In the genomic region with DNA sequence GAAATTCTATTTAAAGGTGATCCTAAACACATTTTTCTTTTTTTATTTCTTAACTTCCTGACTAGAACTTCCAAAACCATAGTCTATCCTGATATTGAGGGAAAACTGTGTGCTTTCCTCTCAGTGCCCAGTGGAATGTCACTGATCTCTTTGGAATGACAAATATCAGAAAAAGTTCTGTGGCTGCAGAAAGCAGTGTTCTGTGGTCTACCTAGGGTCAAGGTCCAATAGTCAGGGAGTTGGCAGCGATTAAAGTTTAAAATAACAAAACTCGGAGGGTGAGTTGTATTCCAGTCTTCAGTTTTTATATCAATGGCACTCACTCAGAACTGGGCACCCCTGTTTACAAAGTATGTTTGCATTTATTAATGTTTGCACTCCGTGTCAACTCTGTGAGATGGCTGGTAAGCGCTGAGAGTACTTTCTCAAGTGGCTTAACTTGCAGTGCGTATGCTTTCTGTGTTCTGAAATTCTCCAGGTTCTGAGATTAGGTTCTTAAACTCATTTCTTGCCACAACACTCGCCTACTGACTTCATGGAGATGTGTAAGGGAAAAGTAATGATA, we compare ENCODE assay signal across 18 mouse cellular contexts. TPM values are rescaled to one million over a fixed set of nuclear protein-coding genes. Genes with fewer than 3 reads are reported as not detected.
DNase-seq lines count a peak whose midpoint lies in the region; ATAC-seq and TF ChIP-seq lines count a peak whose summit lies in the region.
"Had no signal": no experiment of that assay in that cellular context is flagged by ENCODE, and none has a peak within 500 bp of the region (broad histone marks: within the 10 kb centered on the region; RNA-seq: fewer than 3 reads in every experiment).

No protein-coding gene starts in this region.

- H3K9me3 ChIP-seq in lung, embryonic 14.5 days (ENCODE audit: low read depth, low read length): no peaks in the 10 kb centered on the region
- no peaks in the 10 kb centered on the region for H3K9me3 ChIP-seq in stomach, embryonic 16.5 days (replicated peaks; ENCODE audit: control insufficient read depth, low read length)
- H3K9me3 ChIP-seq: embryonic facial prominence, embryonic 13.5 days; neural tube, embryonic 13.5 days had no signal

- H3K27ac ChIP-seq in lung, embryonic 14.5 days (ENCODE audit: low read depth): peak overlapping the region; percentile 58; the same call in 1 of the 2 replicates
- peak overlapping the region; percentile 21 for H3K27ac ChIP-seq in stomach, embryonic 16.5 days (ENCODE audit: low read length)
- H3K27ac ChIP-seq: embryonic facial prominence, embryonic 13.5 days; macrophage; neural tube, embryonic 13.5 days had no signal

- DNase-seq in adrenal gland, adult 8-10 months: peak; percentile 17
- DNase-seq in adrenal gland, postnatal 25 days: no peak
- peak; percentile 48 for DNase-seq in lung, embryonic 14.5 days
- DNase-seq in lung, postnatal 10 days: no peak
- peak; percentile 13 to 43 for DNase-seq in adrenal gland, postnatal 36 days
- no peak for DNase-seq in thymus, postnatal 14 days
- no peak for DNase-seq in left cerebral cortex, postnatal 14 days (ENCODE audit: low spot score in 2 of 2)
- DNase-seq: cerebellum, adult 9-11 months; forebrain, postnatal 0 days; heart, postnatal 4 days; liver; right cerebral cortex, postnatal 14 days had no signal

- no peak overlapping the region for H3K4me2 ChIP-seq in lung, embryonic 14.5 days
- no peak overlapping the region for H3K4me2 ChIP-seq in stomach, embryonic 16.5 days (ENCODE audit: low read depth, low read length)
- H3K4me2 ChIP-seq: embryonic facial prominence, embryonic 13.5 days; midbrain, embryonic 11.5 days; neural tube, embryonic 13.5 days had no signal

- peaks cover 8% of the 10 kb centered on the region for H3K4me1 ChIP-seq in lung, embryonic 14.5 days (ENCODE audit: insufficient read depth)
- no peaks in the 10 kb centered on the region for H3K4me1 ChIP-seq in stomach, embryonic 16.5 days (ENCODE audit: control insufficient read depth, insufficient read depth, low read length)
- H3K4me1 ChIP-seq: embryonic facial prominence, embryonic 13.5 days; neural tube, embryonic 13.5 days had no signal

- no peak for TF ChIP-seq CTCF in lung, embryonic 14.5 days (IDR thresholded peaks at IDR 0.05; ENCODE audit: low read depth)

- intact Hi-C loops in left cerebral cortex, postnatal 14 days (cut with DNase I): no loop called here

- no peaks in the 10 kb centered on the region for H3K27me3 ChIP-seq in lung, embryonic 14.5 days (ENCODE audit: insufficient read depth, low read length)
- H3K27me3 ChIP-seq in stomach, embryonic 16.5 days (ENCODE audit: control insufficient read depth, insufficient read depth, low read length): no peaks in the 10 kb centered on the region
- H3K27me3 ChIP-seq: embryonic facial prominence, embryonic 13.5 days; neural tube, embryonic 13.5 days had no signal

- H3K4me3 ChIP-seq in lung, embryonic 14.5 days (ENCODE audit: low read depth, low read length): no peak overlapping the region
- H3K4me3 ChIP-seq in stomach, embryonic 16.5 days (replicated peaks; ENCODE audit: low read length): no peak overlapping the region
- H3K4me3 ChIP-seq: embryonic facial prominence, embryonic 13.5 days; neural tube, embryonic 13.5 days had no signal

- H3K36me3 ChIP-seq in lung, embryonic 14.5 days (ENCODE audit: insufficient read depth): no peaks in the 10 kb centered on the region
- no peaks in the 10 kb centered on the region for H3K36me3 ChIP-seq in stomach, embryonic 16.5 days (ENCODE audit: control insufficient read depth, insufficient read depth, low read length)
- H3K36me3 ChIP-seq: embryonic facial prominence, embryonic 13.5 days; neural tube, embryonic 13.5 days had no signal

- WGBS in lung, embryonic 14.5 days: 49% methylated on average over 6 of the region's 6 CpGs
- 48% methylated on average over 6 of the region's 6 CpGs for WGBS in stomach, embryonic 16.5 days

- H3K9ac ChIP-seq in lung, embryonic 14.5 days: no peak overlapping the region
- no peak overlapping the region for H3K9ac ChIP-seq in stomach, embryonic 16.5 days (ENCODE audit: low read length)
- H3K9ac ChIP-seq: embryonic facial prominence, embryonic 13.5 days; forebrain, postnatal 0 days; neural tube, embryonic 13.5 days had no signal

- ATAC-seq in lung, embryonic 14.5 days (ENCODE audit: insufficient read depth): no peak
- peak; percentile 90; the same call in 1 of the 2 replicates for ATAC-seq in stomach, embryonic 16.5 days (ENCODE audit: insufficient read depth, low FRiP score)
- ATAC-seq: forebrain, postnatal 0 days; hindbrain, embryonic 16.5 days had no signal

RNA-seq across cellular contexts. Expression of gene Cald1, which starts 18.7 kb away (rescaled TPM):
- 10 to 100 TPM; 62.2 to 88.3 (median 71.2) TPM for total RNA-seq in adrenal gland, adult 8-10 months (2022)
- 58.7 and 73.2 TPM in 2 replicates for total RNA-seq in adrenal gland, postnatal 25 days (2021)
- polyA plus RNA-seq in lung, embryonic 14.5 days (2014; fragmentation: Nextera tagmentation; extraction: Ambion mirVana): 283 and 297 TPM in 2 replicates
- 10 to 100 TPM; 49.9 to 81.3 TPM for total RNA-seq in adrenal gland, postnatal 36 days (2021)
- polyA plus RNA-seq in stomach, embryonic 16.5 days (2015; fragmentation: Nextera tagmentation; extraction: Ambion mirVana): 362 and 363 TPM in 2 replicates
- 10 to 100 TPM; 20.8 to 23.8 TPM for total RNA-seq in left cerebral cortex, postnatal 14 days (2021)

Comparison
In these comparisons a context has a peak if more than half of its experiments do, and no peak if none do; other contexts are left out.
1. DNase-seq: peak in adrenal gland, adult 8-10 months (single experiment), lung, embryonic 14.5 days (single experiment) and adrenal gland, postnatal 36 days (2 of 2); none in adrenal gland, postnatal 25 days (single experiment), lung, postnatal 10 days (single experiment), thymus, postnatal 14 days (single experiment) and left cerebral cortex, postnatal 14 days (0 of 2).